Mouse (Mus musculus) ES-E14 (cell line): Measurements from ENCODE around the gene Uba52. TPM values are rescaled to one million over a fixed set of nuclear protein-coding genes. Genes with fewer than 3 reads are reported as not detected.
A peak's percentile ranks its signal among the peaks of the same experiment; 100 is the strongest.

Source experiments
- DNase-seq: peaks from one replicate; pipeline ENCODE4 v3.0.0-alpha.2; 2013; ENCODE audit warnings: low read depth, low spot score
- H3K27ac ChIP-seq: 2 replicates; pipeline ENCODE4 v1.5.1; 2012; ENCODE audit warnings: low read depth, mild to moderate bottlenecking, low read length, moderate library complexity, mixed read lengths; ENCODE audit not compliant: poor library complexity, insufficient read depth, severe bottlenecking
- H3K36me3 ChIP-seq: 2 replicates; pipeline ENCODE4 v1.6.1; 2012; ENCODE audit warnings: mild to moderate bottlenecking, low read length, moderate library complexity, mixed read lengths; ENCODE audit not compliant: control insufficient read depth, poor library complexity, insufficient read depth, severe bottlenecking
- H3K4me1 ChIP-seq, 2 experiments: fragments of 150-350 bp in 1 of 2; sonication (generic) in 1 of 2; 2 replicates each; pipeline ENCODE4 v1.6.1; 2012; ENCODE audit warnings: low read length in 2 of 2, mild to moderate bottlenecking in 1 of 2, mixed read lengths in 1 of 2; ENCODE audit not compliant: control insufficient read depth in 2 of 2, insufficient read depth in 2 of 2, poor library complexity in 1 of 2
- H3K4me3 ChIP-seq, 2 experiments: fragments of 150-350 bp in 1 of 2; sonication (generic) in 1 of 2; 2 replicates each; pipeline ENCODE4 v1.5.1; 2012; ENCODE audit warnings: low read length in 2 of 2, low read depth in 1 of 2, mild to moderate bottlenecking in 1 of 2, mixed read lengths in 1 of 2; ENCODE audit not compliant: insufficient read depth in 1 of 2, poor library complexity in 1 of 2, severe bottlenecking in 1 of 2
- H3K9ac ChIP-seq: 2 replicates; pipeline ENCODE4 v1.6.1; 2012; ENCODE audit warnings: low read depth, mild to moderate bottlenecking, low read length, mixed read lengths; ENCODE audit not compliant: poor library complexity, insufficient read depth, severe bottlenecking
- H3K9me3 ChIP-seq: fragments of 150-350 bp; sonication (generic); 2 replicates; pipeline ENCODE4 v1.6.1; 2012; ENCODE audit warnings: low read depth, mild to moderate bottlenecking, low read length; ENCODE audit not compliant: control insufficient read depth, insufficient read depth
- CHD2 ChIP-seq: IDR thresholded peaks from 2 replicates; pipeline ENCODE4 v1.6.1; 2014; ENCODE audit warnings: mild to moderate bottlenecking, low read depth, low read length, inconsistent platforms
- HCFC1 ChIP-seq: IDR thresholded peaks from 2 replicates; pipeline ENCODE4 v1.6.1; 2012; ENCODE audit warnings: low read length, inconsistent platforms, borderline replicate concordance; ENCODE audit not compliant: insufficient read depth
- MAFK ChIP-seq: IDR thresholded peaks from 2 replicates; pipeline ENCODE4 v1.6.1; 2014; ENCODE audit warnings: mild to moderate bottlenecking, low read depth, low read length, inconsistent platforms; ENCODE audit not compliant: insufficient read depth
- ZC3H11A ChIP-seq: IDR thresholded peaks from 2 replicates; pipeline ENCODE4 v1.6.1; 2012; ENCODE audit warnings: low read depth, mild to moderate bottlenecking, inconsistent platforms, low read length, borderline replicate concordance
- ZNF384 ChIP-seq: IDR thresholded peaks from 2 replicates; pipeline ENCODE4 v1.6.1; 2012; ENCODE audit warnings: low read depth, low read length, inconsistent platforms
- in situ Hi-C, 2 experiments: fragments of 600-800 bp; cut with MboI; formaldehyde crosslinking; loops; one replicate each; pipeline ENCODE4 v1.15.1; 2025; ENCODE audit warnings: low sequenced_read_pairs in 2 of 2, inconsistent platforms in 1 of 2; ENCODE audit not compliant: unreplicated experiment in 2 of 2
- total RNA-seq: library from RNA; depleted of rRNA; stranded (reverse); fragments of 300-350 nt; gene quantifications from 2 replicates; pipeline ENCODE4 v1.2.3, GENCODE M21; 2012

Uba52 gene
- total RNA-seq, 1 experiment: 3,214 TPM

- DNase-seq: no peak
- H3K36me3 ChIP-seq: peaks cover 30% of the 10 kb centered on the region
- no peaks in the 10 kb centered on the region for H3K9me3 ChIP-seq
- TF ChIP-seq CHD2: no peak
- TF ChIP-seq HCFC1: no peak
- TF ChIP-seq ZNF384: no peak
- TF ChIP-seq ZC3H11A: no peak
- TF ChIP-seq MAFK: no peak
- H3K4me3 ChIP-seq: no peak overlapping the region
- peaks cover 0 to 4% of the 10 kb centered on the region in 2 experiments; a peak in 1 of 4 replicates for H3K4me1 ChIP-seq
- H3K27ac ChIP-seq: no peak overlapping the region
- in situ Hi-C loops: no loop called here
- no peak overlapping the region for H3K9ac ChIP-seq
Measured at GRCm38 (mm10) chr8:70517940-70518643, 7.5 kb upstream of the Uba52 start.

DNA sequence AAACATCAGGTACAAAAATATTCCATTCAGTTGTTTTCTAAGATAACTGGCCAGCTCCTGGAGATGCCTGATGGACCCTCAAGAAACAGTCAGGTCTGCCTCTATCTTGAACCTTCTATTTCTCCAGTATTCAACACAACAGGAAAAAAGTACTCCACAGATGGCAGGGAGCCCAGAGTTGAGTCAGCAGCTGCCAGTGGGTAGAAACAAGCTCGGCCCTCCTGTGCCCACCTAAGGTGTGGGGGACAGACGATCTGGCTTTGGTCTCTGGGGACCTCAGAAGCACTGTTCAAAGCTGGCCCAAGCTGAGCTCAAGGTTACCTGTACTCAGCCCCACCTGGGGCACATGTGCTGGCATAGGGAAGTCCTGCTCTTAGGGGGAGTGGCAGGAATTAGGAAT, 2.8 kb upstream of the Uba52 start:
- Histone ChIP-seq H3K4me1 (peaks cover 0 to 4% of the 10 kb centered on the region in 2 experiments; a peak in 2 of 4 replicates), H3K36me3 (peaks cover 40% of the 10 kb centered on the region), H3K27ac (no peak overlapping the region), H3K4me3 (no peak overlapping the region), H3K9ac (no peak overlapping the region), H3K9me3 (no peaks in the 10 kb centered on the region)
- no peak for DNase-seq
- in situ Hi-C loops: no loop called here
- no peak for TF ChIP-seq ZC3H11A
- TF ChIP-seq ZNF384: no peak
- no peak for TF ChIP-seq CHD2
- no peak for TF ChIP-seq HCFC1
- TF ChIP-seq MAFK: no peak

DNA sequence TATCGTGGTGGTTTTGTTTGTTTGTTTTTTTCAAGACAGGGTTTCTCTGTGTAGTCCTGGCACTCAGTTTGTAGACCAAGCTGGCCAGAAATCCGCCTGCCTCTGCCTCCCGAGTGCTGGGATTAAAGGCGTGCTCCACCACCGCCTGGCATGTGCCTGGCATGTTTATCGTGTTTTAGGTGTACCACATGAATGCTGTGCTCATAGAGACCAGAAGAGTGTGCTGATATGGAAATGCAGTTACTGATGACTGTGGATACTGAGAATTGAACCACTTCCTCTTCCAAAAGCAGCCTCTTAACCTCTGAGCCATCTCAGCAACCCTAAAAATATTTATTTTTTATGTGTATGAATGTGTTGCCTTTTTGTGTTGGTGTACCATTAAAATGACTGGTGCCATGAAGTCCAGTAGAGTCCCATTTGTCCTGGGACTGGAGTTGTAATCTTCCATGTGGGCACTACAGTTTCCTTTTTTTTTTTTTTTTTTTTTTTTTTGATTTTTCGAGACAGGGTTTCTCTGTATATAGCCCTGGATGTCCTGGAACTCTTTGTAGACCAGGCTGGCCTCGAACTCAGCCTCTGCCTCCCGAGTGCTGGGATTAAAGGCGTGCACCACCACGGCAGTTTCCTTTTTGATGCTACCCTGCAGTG, 1.8 kb upstream of the Uba52 start:
- Histone ChIP-seq H3K9ac (no peak overlapping the region), H3K4me1 (peaks cover 0 to 1% of the 10 kb centered on the region in 2 experiments; a peak in 2 of 4 replicates), H3K36me3 (peaks cover 47% of the 10 kb centered on the region), H3K27ac (no peak overlapping the region), H3K9me3 (no peaks in the 10 kb centered on the region), H3K4me3 (no peak overlapping the region)
- in situ Hi-C loops: no loop called here
- no peak for DNase-seq
- TF ChIP-seq HCFC1 (no peak), ZNF384 (peak; percentile 43; the same call in 1 of the 2 replicates), MAFK (no peak), CHD2 (no peak), ZC3H11A (no peak)

GRCm38 (mm10) chr8:70511770-70512169, 1.2 kb upstream of the Uba52 start:
- H3K4me1 ChIP-seq: peaks cover 0 to 1% of the 10 kb centered on the region in 2 experiments; a peak in 2 of 4 replicates
- no peak for DNase-seq
- peak overlapping the region in 1 of 2 experiments; percentile 90; a peak in 1 of 4 replicates for H3K4me3 ChIP-seq
- peaks cover 47% of the 10 kb centered on the region for H3K36me3 ChIP-seq
- H3K9me3 ChIP-seq: no peaks in the 10 kb centered on the region
- H3K27ac ChIP-seq: no peak overlapping the region; the same call in 1 of the 2 replicates
- in situ Hi-C loops: no loop called here
- TF ChIP-seq MAFK (no peak), ZC3H11A (no peak), HCFC1 (no peak), CHD2 (no peak), ZNF384 (no peak)
- H3K9ac ChIP-seq: peak overlapping the region; percentile 30; the same call in 1 of the 2 replicates
